Mouse (Mus musculus) neural tube, embryonic 13.5 days (tissue): ENCODE results near the gene Gm45785. TPM values are rescaled to one million over a fixed set of nuclear protein-coding genes. Genes with fewer than 3 reads are reported as not detected.

Experiments
- ATAC-seq: fragments of 200-750 bp; cut with Nextera tagmentation; 2 replicates; pipeline ENCODE4 v1.8.0; 2017; ENCODE audit warnings: low read depth, mild to moderate bottlenecking, moderate TSS enrichment, moderate library complexity
- H3K27ac ChIP-seq: fragments of 300-500 bp; sonication (generic); replicated peaks from 2 replicates; pipeline ENCODE4 v1.5.1; 2015; ENCODE audit warnings: moderate library complexity, mild to moderate bottlenecking, inconsistent platforms
- H3K27me3 ChIP-seq: fragments of 300-500 bp; sonication (generic); 2 replicates; pipeline ENCODE4 v1.6.1; 2015; ENCODE audit warnings: mild to moderate bottlenecking, inconsistent platforms
- H3K36me3 ChIP-seq: fragments of 300-500 bp; sonication (generic); 2 replicates; pipeline ENCODE4 v1.6.1; 2015; ENCODE audit warnings: mild to moderate bottlenecking, inconsistent platforms
- H3K4me1 ChIP-seq: fragments of 300-500 bp; sonication (generic); replicated peaks from 2 replicates; pipeline ENCODE4 v1.6.1; 2015; ENCODE audit warnings: inconsistent platforms
- H3K4me2 ChIP-seq: fragments of 300-500 bp; sonication (generic); 2 replicates; pipeline ENCODE4 v1.6.1; 2015; ENCODE audit warnings: inconsistent platforms, mild to moderate bottlenecking, moderate library complexity
- H3K4me3 ChIP-seq: fragments of 300-500 bp; sonication (generic); 2 replicates; pipeline ENCODE4 v1.5.1; 2015; ENCODE audit warnings: mild to moderate bottlenecking, inconsistent platforms
- H3K9ac ChIP-seq: fragments of 300-500 bp; sonication (generic); 2 replicates; pipeline ENCODE4 v1.6.1; 2015; ENCODE audit warnings: moderate library complexity, mild to moderate bottlenecking, inconsistent platforms
- H3K9me3 ChIP-seq: fragments of 300-500 bp; sonication (generic); 2 replicates; pipeline ENCODE4 v1.6.1; 2016; ENCODE audit warnings: inconsistent platforms
- WGBS: fragments of 180-500 bp; shearing (Covaris S2); methylation state at CpG from one replicate; pipeline ENCODE4 v1.1.7; 2015; 5-methylcytosine and 5-hydroxymethylcytosine counted together
- polyA plus RNA-seq: library from polyadenylated mRNA; unstranded; fragments of >200 nt; fragmentation: Nextera tagmentation; extraction: Ambion mirVana; gene quantifications from 2 replicates; pipeline ENCODE4 v1.2.1, GENCODE M21; 2015

Gm45785 gene
- polyA plus RNA-seq, 1 experiment from 2014 or later: not detected

DNA sequence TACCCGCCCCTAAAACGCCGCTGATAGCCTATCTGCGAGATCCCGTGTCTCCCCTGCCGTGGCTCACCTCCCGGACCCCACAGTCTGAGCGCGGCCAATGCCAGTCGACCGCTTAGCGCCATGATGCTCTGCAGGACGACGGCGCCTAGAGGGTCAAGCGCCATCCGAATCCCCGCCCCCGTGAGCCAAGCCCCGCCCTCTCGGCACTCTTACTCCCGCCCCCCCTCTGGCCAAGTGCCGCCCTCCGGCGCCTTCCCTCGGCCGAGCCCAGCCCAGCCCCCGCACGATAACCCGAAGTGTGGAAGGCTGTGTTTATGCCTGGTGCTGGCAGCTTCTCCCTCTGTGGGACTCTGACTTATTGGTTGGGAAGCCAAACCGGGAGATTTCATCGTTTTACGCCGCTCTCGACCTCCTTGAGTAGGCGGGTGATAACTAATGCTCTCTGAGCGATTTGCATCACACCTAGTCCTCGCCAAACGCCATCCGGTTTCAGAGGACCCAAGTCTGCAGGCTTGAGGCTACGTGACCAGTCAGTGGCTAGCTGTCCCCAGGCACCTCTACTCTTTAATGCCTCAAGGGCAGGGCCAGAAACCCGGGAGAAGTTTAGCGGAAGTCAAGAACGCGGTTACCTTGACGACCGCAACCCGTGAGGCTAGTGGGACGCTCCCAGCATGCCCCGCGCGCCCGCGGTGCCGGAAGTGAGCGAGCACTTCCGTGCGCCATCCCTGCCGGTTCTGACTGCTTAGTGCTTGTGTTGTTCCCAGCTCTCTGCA is 25.8 kb upstream of the Gm45785 start, which contains the start of the genes Psmd13 and Sirt3:
TSS of gene Psmd13 (plus strand) at position 273 of the 773 bp plus-strand sequence.
TSS of gene Sirt3 (minus strand) at position 614 of the 773 bp plus-strand sequence.
- Histone ChIP-seq H3K9ac (peak within 1 kb of the TSS; percentile 93), H3K27me3 (no peaks in the 10 kb centered on the region), H3K9me3 (no peaks in the 10 kb centered on the region), H3K4me2 (peak within 1 kb of the TSS; percentile 69), H3K36me3 (peaks cover 35% of the 10 kb centered on the region), H3K4me3 (peak within 1 kb of the TSS; percentile 91), H3K27ac (peak within 1 kb of the TSS; percentile 86), H3K4me1 (peaks cover 26% of the 10 kb centered on the region)
- peak; percentile 98 for ATAC-seq
- under 1% methylated on average over 59 of the region's 59 CpGs for WGBS

DNA sequence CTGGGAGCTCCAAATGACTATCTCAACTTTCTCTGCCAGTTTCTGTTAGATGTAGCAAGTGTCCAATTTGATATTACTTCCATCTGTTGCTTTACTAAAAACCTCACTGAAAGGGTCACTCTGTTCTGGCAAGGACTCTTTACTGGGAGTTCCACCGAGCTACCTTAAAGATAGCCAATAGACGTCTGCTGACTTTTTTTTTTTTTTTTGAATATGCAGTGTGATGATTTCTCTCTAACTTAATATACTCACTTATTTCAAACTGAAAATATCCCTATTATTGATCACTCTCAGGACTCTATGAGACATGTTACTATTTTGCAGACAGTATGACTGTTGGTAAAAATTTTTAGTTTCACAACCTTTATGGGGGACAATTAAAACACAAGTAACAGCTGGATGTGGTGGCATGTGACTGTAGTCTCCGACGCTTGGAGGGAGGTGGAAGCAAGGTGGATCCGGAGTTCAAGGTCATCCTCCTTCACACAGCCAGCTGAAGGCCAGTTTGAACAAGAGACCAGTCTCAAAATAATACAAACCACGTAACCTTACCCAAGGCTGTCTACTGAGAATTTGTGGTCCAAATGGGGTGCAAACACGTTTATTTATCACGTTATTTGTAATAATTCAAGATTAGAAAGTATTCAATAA is 24.9 kb upstream of the Gm45785 start:
- no peak for ATAC-seq
- whole genome bisulfite sequencing: 26% methylated on average over 8 of the region's 8 CpGs
- H3K27ac ChIP-seq: peak overlapping the region; percentile 86

DNA sequence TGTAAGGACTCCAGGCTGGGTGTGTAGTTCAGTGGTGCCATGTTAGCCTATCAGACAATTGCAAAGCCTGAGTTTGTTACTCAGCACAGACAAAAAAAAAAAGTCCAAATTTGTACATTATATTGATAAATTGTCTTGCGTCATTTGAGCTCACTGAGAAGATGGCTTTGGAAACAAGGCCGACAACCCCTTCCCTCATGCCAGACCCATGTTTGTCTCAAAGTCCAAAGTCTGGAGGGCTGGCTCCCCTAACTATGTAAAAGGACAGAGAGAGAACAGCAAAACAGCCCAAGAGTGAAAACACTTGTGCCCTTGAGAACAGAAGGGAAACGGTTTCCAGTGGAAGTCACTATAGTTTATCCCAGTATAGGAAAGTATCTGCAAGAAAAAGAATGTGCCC is 24.3 kb upstream of the Gm45785 start:
- 90% methylated on average over 3 of the region's 3 CpGs for WGBS
- no peak for ATAC-seq
- Histone ChIP-seq H3K9ac (peak overlapping the region; percentile 18; the same call in 1 of the 2 replicates), H3K9me3 (no peaks in the 10 kb centered on the region), H3K36me3 (peaks cover 35% of the 10 kb centered on the region), H3K4me2 (peak overlapping the region; percentile 69; the same call in 1 of the 2 replicates), H3K27ac (no peak overlapping the region), H3K4me3 (0 out of 2 replicates have a peak overlapping the region, but pooled peaks have one; percentile 91), H3K4me1 (peaks cover 26% of the 10 kb centered on the region), H3K27me3 (no peaks in the 10 kb centered on the region)

More for the DNA sequence above, 24.9 kb upstream of the Gm45785 start:
- H3K9ac ChIP-seq: peak overlapping the region; percentile 93
- H3K9me3 ChIP-seq: no peaks in the 10 kb centered on the region
- H3K4me1 ChIP-seq: peaks cover 26% of the 10 kb centered on the region
- H3K4me2 ChIP-seq: peak overlapping the region; percentile 69
- H3K36me3 ChIP-seq: peaks cover 35% of the 10 kb centered on the region
- H3K4me3 ChIP-seq: peak overlapping the region; percentile 91
- H3K27me3 ChIP-seq: no peaks in the 10 kb centered on the region

DNA sequence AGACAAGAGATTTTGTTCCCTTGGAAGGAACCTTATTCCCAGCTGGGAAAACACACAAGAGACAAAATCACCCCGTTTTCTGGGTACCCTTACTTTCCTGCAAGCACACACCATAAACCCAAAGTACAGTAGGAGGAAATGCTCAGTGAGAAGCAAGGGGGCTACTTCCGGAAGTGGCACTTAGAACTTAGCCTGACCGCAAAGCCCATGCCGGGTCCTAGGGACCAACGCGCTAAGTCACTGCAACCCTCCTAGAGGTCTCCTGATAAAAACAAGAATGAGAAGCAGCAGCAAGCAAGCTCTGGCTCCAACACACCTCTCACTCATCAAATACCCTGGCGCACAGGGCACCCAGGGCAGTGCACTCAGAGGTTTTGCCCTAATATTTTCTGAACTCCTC is 23.2 kb upstream of the Gm45785 start:
- no peak overlapping the region for H3K4me3 ChIP-seq
- H3K27me3 ChIP-seq: no peaks in the 10 kb centered on the region
- H3K27ac ChIP-seq: no peak overlapping the region
- H3K36me3 ChIP-seq: peaks cover 37% of the 10 kb centered on the region
- H3K4me2 ChIP-seq: no peak overlapping the region
- no peak for ATAC-seq
- 94% methylated on average over 7 of the region's 7 CpGs for WGBS
- no peak overlapping the region for H3K9ac ChIP-seq
- no peaks in the 10 kb centered on the region for H3K9me3 ChIP-seq
- peaks cover 26% of the 10 kb centered on the region for H3K4me1 ChIP-seq

DNA sequence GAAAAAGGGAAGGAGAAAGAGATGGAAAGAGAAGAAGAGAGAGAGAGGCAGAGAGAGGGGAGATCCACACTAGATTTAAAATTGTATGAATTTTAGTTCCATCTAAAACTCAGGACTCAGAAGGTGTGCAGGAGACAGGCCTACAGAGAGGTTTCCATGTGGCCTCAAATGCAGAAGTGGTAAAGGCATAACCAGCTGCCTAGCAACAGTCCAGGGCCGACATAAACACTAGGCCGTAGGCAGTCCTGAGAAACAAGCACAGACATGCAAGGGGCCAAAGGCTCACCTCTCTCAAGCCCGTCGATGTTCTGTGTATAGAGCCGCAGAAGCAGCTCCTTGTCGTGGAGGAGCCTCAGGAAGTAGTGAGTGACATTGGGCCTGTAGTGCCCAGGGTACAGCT is 21.2 kb upstream of the Gm45785 start:
- Histone ChIP-seq H3K4me3 (no peak overlapping the region), H3K27ac (no peak overlapping the region), H3K4me2 (no peak overlapping the region), H3K9ac (no peak overlapping the region), H3K9me3 (no peaks in the 10 kb centered on the region), H3K4me1 (peaks cover 10% of the 10 kb centered on the region), H3K27me3 (no peaks in the 10 kb centered on the region), H3K36me3 (peaks cover 38% of the 10 kb centered on the region)
- no peak for ATAC-seq
- WGBS: 87% methylated on average over 6 of the region's 6 CpGs

DNA sequence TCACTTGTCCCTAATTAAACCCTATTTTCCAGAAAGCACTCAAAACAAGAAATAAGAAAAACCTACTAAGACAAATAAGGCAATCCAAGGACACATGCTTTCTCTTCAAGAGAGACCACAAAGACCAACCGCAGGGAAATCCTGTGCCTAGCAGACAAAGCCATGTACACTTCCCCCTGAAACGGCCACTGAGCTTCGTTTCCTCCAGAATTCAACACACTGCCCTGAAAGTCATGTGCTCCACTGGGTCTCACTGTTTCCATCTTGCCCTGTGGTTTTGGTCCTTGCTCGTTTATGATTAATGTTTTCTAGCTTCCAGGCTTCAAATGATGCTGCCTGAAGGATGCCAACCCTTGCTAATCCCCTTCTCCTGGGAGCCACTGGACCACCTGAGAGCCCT is 18.1 kb upstream of the Gm45785 start:
- peaks cover 51% of the 10 kb centered on the region for H3K36me3 ChIP-seq
- H3K27me3 ChIP-seq: no peaks in the 10 kb centered on the region
- no peaks in the 10 kb centered on the region for H3K4me1 ChIP-seq
- H3K27ac ChIP-seq: no peak overlapping the region
- no peak overlapping the region for H3K4me2 ChIP-seq
- no peak for ATAC-seq
- H3K9me3 ChIP-seq: no peaks in the 10 kb centered on the region
- WGBS: 91% methylated on average over 4 of the region's 4 CpGs
- no peak overlapping the region for H3K4me3 ChIP-seq
- H3K9ac ChIP-seq: no peak overlapping the region

DNA sequence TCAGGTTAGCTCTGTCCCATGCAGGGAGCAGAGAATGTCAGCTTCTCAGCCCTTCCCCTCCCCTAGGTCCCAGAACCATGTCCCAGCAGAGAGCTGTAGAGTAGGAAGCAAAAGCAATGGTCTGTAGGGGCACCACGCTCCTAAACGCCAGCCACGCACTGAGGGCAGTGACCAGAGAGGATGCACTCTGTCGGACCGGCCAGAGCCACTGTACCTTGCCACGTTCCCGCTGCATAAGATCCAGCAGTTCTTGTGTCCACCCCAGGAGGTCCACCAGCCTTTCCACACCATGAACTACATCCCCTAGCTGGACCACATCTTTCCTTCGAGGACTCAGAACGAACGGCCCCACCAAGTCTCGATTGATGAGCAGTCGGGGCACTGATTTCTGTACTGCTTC is 8.6 kb upstream of the Gm45785 start:
- no peak overlapping the region for H3K4me3 ChIP-seq
- no peak overlapping the region for H3K4me2 ChIP-seq
- no peak overlapping the region for H3K27ac ChIP-seq
- WGBS: 91% methylated on average over 12 of the region's 12 CpGs
- H3K36me3 ChIP-seq: peaks cover 74% of the 10 kb centered on the region
- H3K9me3 ChIP-seq: no peaks in the 10 kb centered on the region
- peaks cover 8% of the 10 kb centered on the region for H3K4me1 ChIP-seq
- no peaks in the 10 kb centered on the region for H3K27me3 ChIP-seq
- no peak for ATAC-seq
- no peak overlapping the region for H3K9ac ChIP-seq

DNA sequence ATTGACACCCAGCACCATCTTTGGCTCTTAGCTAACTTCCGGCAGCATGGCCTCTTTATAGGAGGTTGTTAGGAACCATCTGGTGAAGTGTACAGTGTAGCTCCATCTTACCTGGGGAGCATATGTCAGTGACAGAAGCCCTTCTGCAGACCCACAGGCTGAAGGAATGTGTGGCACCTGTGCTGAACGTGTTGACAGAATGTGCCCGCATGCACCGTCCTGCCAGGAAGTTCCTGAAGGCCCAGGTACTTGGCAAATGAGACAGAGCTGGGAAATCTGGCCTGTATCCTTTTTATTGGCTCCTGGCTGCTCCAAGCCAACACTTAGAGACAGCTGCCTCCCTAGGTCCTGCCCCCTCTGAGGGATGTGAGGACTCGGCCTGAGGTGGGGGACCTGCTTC is 4.6 kb upstream of the Gm45785 start:
- 92% methylated on average over 5 of the region's 5 CpGs for WGBS
- H3K9ac ChIP-seq: no peak overlapping the region
- no peak overlapping the region for H3K4me3 ChIP-seq
- peaks cover 66% of the 10 kb centered on the region for H3K36me3 ChIP-seq
- no peak overlapping the region for H3K4me2 ChIP-seq
- ATAC-seq: no peak
- H3K9me3 ChIP-seq: no peaks in the 10 kb centered on the region
- H3K4me1 ChIP-seq: peaks cover 30% of the 10 kb centered on the region
- H3K27me3 ChIP-seq: no peaks in the 10 kb centered on the region
- H3K27ac ChIP-seq: no peak overlapping the region

DNA sequence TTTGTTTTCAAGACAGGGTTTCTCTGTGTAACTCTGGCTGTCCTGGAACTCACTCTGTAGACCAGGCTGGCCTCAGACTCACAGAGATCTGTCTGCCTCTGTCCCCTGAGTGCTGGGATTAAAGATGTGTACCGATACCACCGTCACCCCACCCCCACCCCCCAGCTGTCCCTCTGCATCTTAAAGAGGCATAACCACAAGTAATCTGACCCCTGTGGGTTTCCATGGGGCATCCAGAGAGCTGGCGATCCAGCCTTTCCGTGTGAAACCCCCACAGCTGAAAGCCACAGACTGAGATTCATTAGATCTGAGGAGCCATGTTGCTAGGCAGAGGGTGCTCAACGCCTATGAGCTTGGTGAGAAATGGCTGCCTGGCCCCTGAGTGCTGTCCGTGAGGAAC is 3.9 kb upstream of the Gm45785 start:
- Histone ChIP-seq H3K36me3 (peaks cover 66% of the 10 kb centered on the region), H3K9ac (0 out of 2 replicates have a peak overlapping the region, but pooled peaks have one; percentile 0), H3K4me3 (no peak overlapping the region), H3K9me3 (no peaks in the 10 kb centered on the region), H3K27me3 (no peaks in the 10 kb centered on the region), H3K4me1 (peaks cover 37% of the 10 kb centered on the region), H3K4me2 (peak overlapping the region; percentile 99; the same call in 1 of the 2 replicates), H3K27ac (no peak overlapping the region)
- WGBS: 71% methylated on average over 6 of the region's 6 CpGs
- no peak for ATAC-seq

DNA sequence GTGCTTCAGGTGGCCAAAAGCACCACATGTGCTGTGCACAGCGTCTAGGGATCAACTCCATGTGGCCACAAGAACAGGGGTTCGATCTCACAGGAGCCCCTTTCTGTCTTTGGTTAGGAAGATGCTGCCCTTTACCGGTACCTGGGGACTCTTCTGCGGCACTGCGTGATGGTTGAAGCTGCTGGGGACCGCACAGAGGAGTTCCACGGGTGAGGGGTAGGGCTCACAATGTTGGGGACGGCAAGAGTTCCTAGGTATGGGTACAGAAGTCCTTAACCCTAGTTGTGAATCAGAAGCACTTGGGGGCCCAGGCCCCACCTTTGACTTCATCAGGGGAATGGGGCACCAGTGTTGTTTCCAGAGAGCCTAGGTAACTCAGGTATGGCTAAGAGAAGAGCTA is 2.6 kb upstream of the Gm45785 start:
- WGBS: 94% methylated on average over 8 of the region's 8 CpGs
- no peaks in the 10 kb centered on the region for H3K27me3 ChIP-seq
- H3K4me3 ChIP-seq: peak overlapping the region; percentile 67
- no peaks in the 10 kb centered on the region for H3K9me3 ChIP-seq
- peaks cover 65% of the 10 kb centered on the region for H3K36me3 ChIP-seq
- peak overlapping the region; percentile 99 for H3K4me2 ChIP-seq
- no peak overlapping the region for H3K27ac ChIP-seq
- peaks cover 42% of the 10 kb centered on the region for H3K4me1 ChIP-seq
- H3K9ac ChIP-seq: peak overlapping the region; percentile 95
- no peak for ATAC-seq

DNA sequence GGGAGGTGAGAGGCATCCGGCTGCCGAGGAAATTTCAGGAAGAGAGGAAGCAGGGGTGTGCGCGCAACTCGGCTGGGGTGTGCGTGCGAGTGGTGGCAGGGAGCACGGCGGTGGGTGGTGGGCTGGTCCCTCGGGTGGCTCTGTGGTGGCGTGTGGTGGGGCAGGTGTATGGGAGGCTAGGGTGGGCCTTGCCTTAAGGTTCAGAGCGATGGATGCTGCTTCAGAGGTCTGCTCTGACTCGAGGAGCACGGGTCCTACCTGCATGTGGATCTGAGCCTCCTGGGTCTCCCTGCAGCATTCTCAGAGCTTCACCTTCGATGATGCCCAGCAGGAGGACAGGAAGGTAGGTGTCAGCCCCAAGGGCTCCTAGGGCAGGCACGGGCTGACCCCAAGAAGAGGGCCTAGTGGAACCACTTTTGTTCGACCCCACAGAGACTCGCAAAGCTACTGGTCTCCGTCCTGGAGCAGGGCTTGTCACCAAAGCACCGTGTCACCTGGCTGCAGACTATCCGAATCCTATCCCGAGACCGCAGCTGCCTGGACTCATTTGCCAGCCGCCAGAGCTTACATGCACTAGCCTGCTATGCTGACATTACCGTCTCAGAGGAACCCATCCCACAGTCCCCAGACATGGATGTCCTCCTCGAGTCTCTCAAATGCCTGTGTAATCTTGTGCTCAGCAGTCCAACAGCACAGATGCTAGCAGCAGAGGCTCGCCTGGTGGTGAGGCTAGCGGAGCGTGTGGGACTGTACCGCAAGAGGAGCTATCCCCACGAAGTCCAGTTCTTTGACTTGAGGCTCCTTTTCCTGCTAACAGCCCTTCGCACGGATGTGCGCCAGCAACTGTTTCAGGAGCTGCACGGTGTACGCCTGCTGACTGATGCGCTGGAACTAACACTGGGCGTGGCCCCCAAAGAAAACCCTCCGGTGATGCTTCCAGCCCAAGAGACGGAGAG is 1.7 kb upstream of the Gm45785 start, which contains the start of gene Bet1l:
TSS of gene Bet1l (minus strand) at position 28 of the 956 bp plus-strand sequence.
- H3K9ac ChIP-seq: peak within 1 kb of the TSS; percentile 95
- WGBS: 40% methylated on average over 40 of the region's 40 CpGs
- peaks cover 65% of the 10 kb centered on the region for H3K36me3 ChIP-seq
- H3K9me3 ChIP-seq: no peaks in the 10 kb centered on the region
- H3K4me3 ChIP-seq: peak within 1 kb of the TSS; percentile 67
- peak; percentile 54 for ATAC-seq
- H3K27ac ChIP-seq: peak within 1 kb of the TSS; percentile 93
- peak within 1 kb of the TSS; percentile 99 for H3K4me2 ChIP-seq
- peaks cover 42% of the 10 kb centered on the region for H3K4me1 ChIP-seq
- no peaks in the 10 kb centered on the region for H3K27me3 ChIP-seq
